Mouse (Mus musculus): ENCODE results near the gene Dnmt3c.
A peak's percentile ranks its signal among the peaks of the same experiment; 100 is the strongest.

Gene Dnmt3c

GRCm38 (mm10) chr2:153723098-153723497, 26.6 kb downstream of the Dnmt3c start:
- DNase-seq (ENCODE audit: low spot score), result no peak

- no peak for DNase-seq (ENCODE audit: low spot score)
Measured at GRCm38 (mm10) chr2:153724424-153724823, 28.0 kb downstream of the Dnmt3c start.

- no peak for DNase-seq (ENCODE audit: low spot score)
Measured at GRCm38 (mm10) chr2:153724871-153725270, 28.4 kb downstream of the Dnmt3c start.

GRCm38 (mm10) chr2:153725291-153725690, 28.8 kb downstream of the Dnmt3c start:
- DNase-seq (ENCODE audit: low spot score), result no peak

- DNase-seq (ENCODE audit: low spot score), result no peak
Measured at GRCm38 (mm10) chr2:153734033-153734432, 37.6 kb downstream of the Dnmt3c start.

- peak; percentile 99 for DNase-seq (ENCODE audit: low spot score)
Measured at GRCm38 (mm10) chr2:153740500-153741436, 44.3 kb downstream of the Dnmt3c start, which contains the start of gene Mapre1. Gene Mapre1 (plus strand): TSS chr2:153741274.

GRCm38 (mm10) chr2:153741437-153742065, 45.1 kb downstream of the Dnmt3c start:
- no peak for DNase-seq (ENCODE audit: low spot score)

GRCm38 (mm10) chr2:153747994-153748393, 51.5 kb downstream of the Dnmt3c start:
- DNase-seq (ENCODE audit: low spot score), result no peak

- DNase-seq (ENCODE audit: low spot score), result no peak
Measured at GRCm38 (mm10) chr2:153750363-153750762, 53.9 kb downstream of the Dnmt3c start.

- no peak for DNase-seq (ENCODE audit: low spot score)
Measured at GRCm38 (mm10) chr2:153762121-153762520, 65.7 kb downstream of the Dnmt3c start.

GRCm38 (mm10) chr2:153767484-153767883, 71.0 kb downstream of the Dnmt3c start:
- no peak for DNase-seq (ENCODE audit: low spot score)

GRCm38 (mm10) chr2:153768881-153769280, 72.4 kb downstream of the Dnmt3c start:
- DNase-seq (ENCODE audit: low spot score), result no peak

- no peak for DNase-seq (ENCODE audit: low spot score)
Measured at GRCm38 (mm10) chr2:153772950-153773349, 76.5 kb downstream of the Dnmt3c start.

GRCm38 (mm10) chr2:153775472-153775871, 79.0 kb downstream of the Dnmt3c start:
- DNase-seq (ENCODE audit: low spot score), result no peak

GRCm38 (mm10) chr2:153778638-153779362, 82.3 kb downstream of the Dnmt3c start:
- DNase-seq (ENCODE audit: low spot score), result peak; percentile 73
